Mouse (Mus musculus) heart, embryonic 16.5 days (tissue): ENCODE results near the gene Arhgap24. TPM values are rescaled to one million over a fixed set of nuclear protein-coding genes. Genes with fewer than 3 reads are reported as not detected.

Source experiments
- ATAC-seq: fragments of 200-750 bp; cut with Nextera tagmentation; replicated peaks from 2 replicates; pipeline ENCODE4 v1.8.0; 2017; ENCODE audit warnings: moderate number of reproducible peaks; ENCODE audit not compliant: insufficient read depth, low FRiP score; ENCODE audit errors: extremely low read depth
- H3K27ac ChIP-seq: fragments of 300-500 bp; sonication (generic); 2 replicates; pipeline ENCODE4 v1.5.1; 2014; ENCODE audit warnings: mild to moderate bottlenecking, low read length, control low read depth, moderate library complexity
- H3K27me3 ChIP-seq: fragments of 300-500 bp; sonication (generic); 2 replicates; pipeline ENCODE4 v1.6.1; 2014; ENCODE audit warnings: low read length, mixed read lengths; ENCODE audit not compliant: control insufficient read depth, insufficient read depth
- H3K36me3 ChIP-seq: fragments of 300-500 bp; sonication (generic); 2 replicates; pipeline ENCODE4 v1.6.1; 2014; ENCODE audit not compliant: control insufficient read depth, insufficient read depth
- H3K4me1 ChIP-seq: fragments of 300-500 bp; sonication (generic); 2 replicates; pipeline ENCODE4 v1.6.1; 2014; ENCODE audit warnings: low read length, mixed read lengths; ENCODE audit not compliant: control insufficient read depth, insufficient read depth
- H3K4me2 ChIP-seq: fragments of 300-500 bp; sonication (generic); 2 replicates; pipeline ENCODE4 v1.6.1; 2014; ENCODE audit warnings: low read depth, mild to moderate bottlenecking, control low read depth, low read length
- H3K4me3 ChIP-seq: fragments of 300-500 bp; sonication (generic); 2 replicates; pipeline ENCODE4 v1.5.1; 2014; ENCODE audit warnings: mild to moderate bottlenecking, control low read depth, low read length
- H3K9ac ChIP-seq: fragments of 300-500 bp; sonication (generic); 2 replicates; pipeline ENCODE4 v1.6.1; 2014; ENCODE audit warnings: low read length, control low read depth
- H3K9me3 ChIP-seq: fragments of 300-500 bp; sonication (generic); replicated peaks from 2 replicates; pipeline ENCODE4 v1.6.1; 2016; ENCODE audit warnings: low read length; ENCODE audit not compliant: control insufficient read depth
- WGBS: fragments of 180-500 bp; shearing (Covaris S2); extraction: QIAGEN DNeasy Blood & Tissue Kit; methylation state at CpG from one replicate; pipeline ENCODE4 v1.1.7; 2014; 5-methylcytosine and 5-hydroxymethylcytosine counted together
- polyA plus RNA-seq: library from polyadenylated mRNA; unstranded; fragments of >200 nt; fragmentation: Nextera tagmentation; extraction: Ambion mirVana; gene quantifications from 2 replicates; pipeline ENCODE4 v1.2.1, GENCODE M21; 2015

Arhgap24 gene
- polyA plus RNA-seq, 1 experiment from 2014 or later, result 18.2 TPM

- 61% methylated on average over 1 of the region's 1 CpGs for WGBS
- H3K9ac ChIP-seq, result no peak overlapping the region
- H3K4me1 ChIP-seq, result no peaks in the 10 kb centered on the region
- no peaks in the 10 kb centered on the region for H3K9me3 ChIP-seq
- no peak overlapping the region for H3K27ac ChIP-seq
- H3K27me3 ChIP-seq, result no peaks in the 10 kb centered on the region
- ATAC-seq, result no peak
- H3K4me3 ChIP-seq, result no peak overlapping the region
- H3K36me3 ChIP-seq, result no peaks in the 10 kb centered on the region
- no peak overlapping the region for H3K4me2 ChIP-seq
These were observed 139.8 kb downstream of the Arhgap24 start for GRCm38 (mm10) chr5:102621036-102621435.

DNA sequence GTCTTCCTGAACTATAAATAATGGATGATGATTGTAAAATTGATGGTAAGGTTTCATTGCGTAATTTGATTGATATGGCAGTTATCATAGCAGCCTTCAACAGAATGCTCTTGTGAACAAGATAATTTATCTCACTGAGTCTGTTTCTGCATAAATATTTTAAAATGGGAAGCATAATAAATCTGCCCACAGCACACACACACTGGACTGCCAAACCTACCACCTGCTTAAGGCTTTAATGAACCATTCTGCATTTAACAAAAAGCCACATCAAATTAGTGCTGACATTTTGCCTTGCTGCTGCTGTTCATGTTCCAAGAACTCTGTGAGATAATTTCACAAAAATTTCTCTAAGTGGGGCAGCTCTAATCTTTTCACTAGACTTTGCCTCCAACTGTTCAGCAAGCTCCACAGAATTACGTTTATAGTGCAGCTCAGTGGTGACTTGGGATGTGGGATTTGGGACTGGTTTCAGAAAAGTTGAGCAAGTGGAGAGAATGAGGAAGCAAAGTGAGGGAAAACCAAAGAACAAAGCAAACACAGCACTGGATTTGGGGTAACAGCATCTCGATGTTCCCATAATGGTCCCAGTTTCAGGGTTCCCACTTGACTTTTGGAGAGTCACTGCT lies 142.7 kb downstream of the Arhgap24 start:
- peaks cover 5% of the 10 kb centered on the region for H3K4me1 ChIP-seq
- 75% methylated on average over 3 of the region's 3 CpGs for WGBS

DNA sequence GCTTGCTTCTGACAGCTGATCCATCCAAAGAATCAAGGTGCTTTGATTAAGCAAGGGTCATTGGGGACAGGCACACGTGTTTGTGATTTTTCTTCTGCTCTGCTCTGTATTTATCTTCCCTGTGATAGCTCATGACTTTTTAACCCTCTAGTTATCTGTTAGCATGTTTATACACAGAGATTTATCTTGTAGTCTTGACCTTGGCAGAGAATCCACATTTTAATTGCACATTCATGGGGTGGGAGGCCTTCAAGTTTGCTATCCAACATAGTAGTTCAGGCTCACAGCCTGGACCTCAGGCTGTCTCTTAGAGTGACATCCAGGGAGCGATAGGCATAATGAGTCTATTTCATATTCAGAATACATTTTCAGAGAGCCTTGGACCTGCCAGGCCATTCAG lies 145.5 kb downstream of the Arhgap24 start:
- Histone ChIP-seq H3K27ac (no peak overlapping the region), H3K9me3 (no peaks in the 10 kb centered on the region), H3K9ac (no peak overlapping the region), H3K4me3 (no peak overlapping the region), H3K4me2 (no peak overlapping the region), H3K4me1 (peaks cover 5% of the 10 kb centered on the region), H3K36me3 (no peaks in the 10 kb centered on the region), H3K27me3 (no peaks in the 10 kb centered on the region)
- no peak for ATAC-seq
- 44% methylated on average over 2 of the region's 2 CpGs for WGBS

More for the DNA sequence above, 142.7 kb downstream of the Arhgap24 start:
- no peak overlapping the region for H3K9ac ChIP-seq
- H3K27me3 ChIP-seq, result no peaks in the 10 kb centered on the region
- H3K27ac ChIP-seq, result no peak overlapping the region
- H3K4me2 ChIP-seq, result no peak overlapping the region
- ATAC-seq, result no peak
- H3K36me3 ChIP-seq, result no peaks in the 10 kb centered on the region
- no peaks in the 10 kb centered on the region for H3K9me3 ChIP-seq
- no peak overlapping the region for H3K4me3 ChIP-seq

GRCm38 (mm10) chr5:102629362-102629771 lies 148.2 kb downstream of the Arhgap24 start:
- Histone ChIP-seq H3K9ac (no peak overlapping the region), H3K4me3 (no peak overlapping the region), H3K36me3 (no peaks in the 10 kb centered on the region), H3K27me3 (no peaks in the 10 kb centered on the region), H3K9me3 (no peaks in the 10 kb centered on the region), H3K4me1 (peaks cover 5% of the 10 kb centered on the region), H3K4me2 (no peak overlapping the region), H3K27ac (no peak overlapping the region)
- no peak for ATAC-seq
- WGBS, result 64% methylated on average over 11 of the region's 11 CpGs

DNA sequence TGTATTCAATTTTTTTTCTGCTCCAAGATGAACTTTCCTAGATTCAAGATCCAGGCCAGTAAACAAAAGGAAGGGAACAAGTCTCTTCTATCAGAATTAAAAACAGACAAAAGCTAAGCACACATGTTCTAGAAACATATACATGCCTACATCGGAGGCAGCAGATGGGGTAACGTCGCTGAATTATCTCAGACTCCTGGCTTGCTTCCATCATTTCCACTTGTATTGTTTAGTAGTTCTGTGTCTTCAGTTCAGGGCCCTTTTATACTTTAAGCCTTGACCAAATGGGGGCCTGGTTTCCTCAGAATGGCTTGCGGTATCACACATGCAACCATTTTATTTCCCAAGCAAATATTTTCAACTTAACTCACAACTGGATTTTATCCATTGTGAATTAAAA lies 154.4 kb downstream of the Arhgap24 start:
- H3K9ac ChIP-seq, result no peak overlapping the region
- 66% methylated on average over 4 of the region's 4 CpGs for WGBS
- no peak for ATAC-seq
- no peaks in the 10 kb centered on the region for H3K4me1 ChIP-seq
- no peak overlapping the region for H3K4me3 ChIP-seq
- no peak overlapping the region for H3K4me2 ChIP-seq
- H3K36me3 ChIP-seq, result no peaks in the 10 kb centered on the region
- no peaks in the 10 kb centered on the region for H3K9me3 ChIP-seq
- H3K27me3 ChIP-seq, result no peaks in the 10 kb centered on the region
- H3K27ac ChIP-seq, result no peak overlapping the region

DNA sequence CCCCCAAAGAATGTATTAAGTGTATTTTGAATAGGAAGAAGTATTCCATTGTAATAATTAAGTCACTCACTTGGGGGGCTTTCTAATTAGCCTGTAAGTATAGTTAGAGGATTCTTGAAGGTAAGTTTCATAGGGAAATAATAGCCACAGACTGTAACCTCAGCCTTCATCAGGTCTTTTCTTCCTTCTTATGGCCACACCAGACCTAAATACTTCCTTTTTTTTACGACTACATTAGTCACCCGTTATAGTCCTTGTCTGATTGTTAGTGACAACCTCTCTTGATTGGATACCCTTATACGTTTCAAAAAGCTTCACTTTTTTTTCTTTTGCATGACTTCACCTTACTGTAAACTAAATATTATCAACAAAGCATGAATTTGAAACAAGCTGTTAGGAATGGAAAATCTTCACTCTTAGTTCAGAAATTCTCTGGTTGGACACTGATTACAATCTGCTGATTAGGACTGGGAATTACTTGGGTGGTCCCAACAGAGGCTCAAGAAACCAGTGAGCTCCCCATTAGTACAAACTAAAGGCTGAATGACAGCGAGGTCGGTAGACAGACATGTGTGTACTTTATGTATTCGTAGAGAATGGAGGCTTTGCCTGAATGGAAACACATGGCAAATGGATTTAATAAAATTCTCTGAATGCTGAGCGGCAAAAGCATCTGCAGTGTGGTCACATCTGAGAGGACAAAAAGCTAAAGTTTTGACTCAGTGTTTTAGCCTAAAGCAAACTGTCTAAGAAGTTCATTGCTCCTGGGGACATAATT lies 158.8 kb downstream of the Arhgap24 start:
- 67% methylated on average over 7 of the region's 7 CpGs for whole genome bisulfite sequencing
- Histone ChIP-seq H3K4me2 (no peak overlapping the region), H3K27me3 (no peaks in the 10 kb centered on the region), H3K36me3 (no peaks in the 10 kb centered on the region), H3K4me3 (no peak overlapping the region), H3K9me3 (no peaks in the 10 kb centered on the region), H3K27ac (no peak overlapping the region), H3K4me1 (no peaks in the 10 kb centered on the region), H3K9ac (no peak overlapping the region)
- no peak for ATAC-seq

- Histone ChIP-seq H3K9ac (no peak overlapping the region), H3K27me3 (no peaks in the 10 kb centered on the region), H3K4me2 (no peak overlapping the region), H3K9me3 (no peaks in the 10 kb centered on the region), H3K27ac (no peak overlapping the region), H3K4me3 (no peak overlapping the region), H3K4me1 (no peaks in the 10 kb centered on the region), H3K36me3 (no peaks in the 10 kb centered on the region)
- ATAC-seq, result no peak
- 69% methylated on average over 7 of the region's 7 CpGs for WGBS
These were observed 162.2 kb downstream of the Arhgap24 start for GRCm38 (mm10) chr5:102643364-102643763.

- no peak for ATAC-seq
- WGBS, result 56% methylated on average over 4 of the region's 4 CpGs
These were observed 162.6 kb downstream of the Arhgap24 start for GRCm38 (mm10) chr5:102643820-102644219.

GRCm38 (mm10) chr5:102659061-102659460 lies 177.9 kb downstream of the Arhgap24 start:
- Histone ChIP-seq H3K36me3 (no peaks in the 10 kb centered on the region), H3K9me3 (no peaks in the 10 kb centered on the region), H3K27ac (no peak overlapping the region), H3K4me1 (no peaks in the 10 kb centered on the region), H3K4me3 (no peak overlapping the region), H3K4me2 (no peak overlapping the region), H3K27me3 (no peaks in the 10 kb centered on the region), H3K9ac (no peak overlapping the region)
- no peak for ATAC-seq

More at GRCm38 (mm10) chr5:102643820-102644219, 162.6 kb downstream of the Arhgap24 start:
- Histone ChIP-seq H3K4me3 (no peak overlapping the region), H3K9me3 (no peaks in the 10 kb centered on the region), H3K4me2 (no peak overlapping the region), H3K27me3 (no peaks in the 10 kb centered on the region), H3K4me1 (no peaks in the 10 kb centered on the region), H3K27ac (no peak overlapping the region), H3K36me3 (no peaks in the 10 kb centered on the region), H3K9ac (no peak overlapping the region)
